Mouse (Mus musculus): Measurements from ENCODE around the gene Lypd3.
"Not testable (repeated sequence)": the region's sequence is repeated elsewhere in the genome, so short reads cannot be mapped to it uniquely, and the experiment has no call there.

The Lypd3 gene

DNA sequence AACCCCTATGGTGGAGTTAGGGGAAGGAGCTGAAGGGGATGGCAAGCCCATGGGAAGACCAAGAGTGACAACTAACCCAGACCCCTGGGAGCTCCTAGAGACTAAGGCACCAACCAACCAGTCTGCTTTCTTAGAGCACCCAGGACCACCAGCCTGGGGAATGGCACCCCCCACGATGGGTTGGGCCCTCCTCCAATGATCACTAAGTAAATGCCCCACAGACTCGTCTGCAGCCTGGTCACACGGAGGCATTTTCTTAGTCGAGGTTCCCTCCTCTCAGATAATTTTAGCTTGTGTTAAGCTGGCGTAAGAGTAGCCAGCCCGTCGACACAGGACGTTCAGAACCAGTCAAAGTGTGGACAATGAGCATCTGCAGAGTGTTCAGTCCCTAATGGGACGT, 28.6 kb downstream of the Lypd3 start:
- DNase-seq = no peak

DNA sequence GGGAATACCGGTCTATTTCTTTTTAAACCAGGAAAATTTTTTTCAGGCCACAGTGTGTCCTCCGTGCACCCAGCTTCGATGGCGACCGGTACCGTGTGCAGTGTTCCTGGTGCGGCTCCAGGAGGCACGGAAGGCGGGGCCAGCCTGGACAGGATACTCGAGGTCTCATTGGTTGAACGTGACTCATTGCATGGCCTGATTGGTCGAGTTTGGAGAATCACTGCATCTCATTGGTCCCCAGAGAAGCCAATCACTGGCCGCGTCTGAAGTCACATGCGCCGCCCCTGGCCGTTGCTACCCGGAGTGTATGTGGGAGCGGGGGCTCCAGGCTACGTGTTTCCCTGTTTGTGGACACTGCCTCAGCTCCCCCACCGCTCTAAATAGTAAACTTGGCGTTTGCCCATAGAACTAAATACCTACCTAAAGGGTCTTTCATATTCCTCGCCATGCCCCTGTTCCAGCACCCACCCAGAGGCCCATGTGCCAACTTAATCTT, 35.6 kb downstream of the Lypd3 start:
- no peak for DNase-seq

DNA sequence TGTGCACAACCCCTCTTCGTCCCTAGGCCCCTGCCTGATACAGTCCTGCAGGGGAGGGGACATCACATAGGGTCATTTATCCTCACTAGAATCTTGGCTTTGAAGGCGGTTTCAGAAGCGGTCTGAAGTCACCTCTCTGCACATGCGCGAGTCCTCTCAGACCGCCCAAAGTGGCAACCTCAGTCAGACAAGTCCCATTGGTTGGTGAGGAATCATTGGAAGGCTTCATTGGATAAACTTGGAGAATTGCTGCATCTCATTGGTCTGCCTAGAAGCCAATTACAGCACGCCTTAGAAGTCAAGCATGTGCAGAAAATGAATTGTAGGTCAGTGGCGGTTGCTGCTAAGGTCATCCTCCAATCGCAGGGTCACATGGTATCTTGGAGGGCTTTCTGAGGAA, 40.2 kb downstream of the Lypd3 start, which contains the start of gene Tex101:
TSS of gene Tex101 (minus strand) at position 101 of the 400 bp plus-strand sequence.
- no peak for DNase-seq

DNA sequence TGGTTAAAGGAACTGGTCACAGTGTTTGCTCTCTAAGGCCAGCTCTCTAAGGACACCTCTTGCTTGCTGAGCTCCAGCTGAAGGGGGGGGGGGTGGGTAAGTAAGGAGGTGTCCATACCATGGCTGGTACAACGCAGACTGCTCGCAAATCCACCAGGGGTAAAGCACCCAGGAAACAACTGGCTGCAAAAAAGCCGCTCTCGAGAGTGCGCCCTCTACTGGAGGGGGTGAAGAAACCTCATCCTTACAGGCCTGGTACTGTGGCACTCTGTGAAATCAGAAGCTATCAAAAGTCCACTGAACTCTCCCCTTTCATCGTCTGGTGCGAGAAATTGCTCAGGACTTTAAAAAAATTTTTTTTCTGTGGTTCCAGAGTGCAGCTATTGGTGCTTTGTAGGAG, 47.8 kb downstream of the Lypd3 start:
- DNase-seq = not testable (repeated sequence)

DNA sequence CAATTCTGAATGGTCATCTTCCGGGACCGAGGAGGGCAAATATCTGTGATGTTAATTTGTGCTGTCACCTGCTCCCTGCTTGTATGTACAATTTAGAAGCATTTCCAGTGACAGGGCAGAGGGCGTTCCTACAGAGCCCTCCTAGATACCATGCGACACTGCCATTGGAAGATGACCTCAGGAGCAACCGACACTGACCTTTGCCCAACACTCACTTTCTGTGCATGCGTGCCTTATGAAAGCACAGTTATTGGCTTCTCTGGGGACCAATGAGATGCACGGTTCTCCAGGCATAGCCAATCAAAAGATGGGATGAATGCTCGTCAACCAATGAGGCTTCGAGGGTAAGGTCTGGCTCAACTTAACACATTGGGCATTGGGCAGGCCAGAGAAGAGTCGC, 51.2 kb downstream of the Lypd3 start:
- not testable (repeated sequence) for DNase-seq

Data from right cerebral cortex, adult 18-20 months (tissue).